Mouse (Mus musculus) midbrain, embryonic 16.5 days (tissue): ENCODE data around the gene Ednra. TPM values are rescaled to one million over a fixed set of nuclear protein-coding genes. Genes with fewer than 3 reads are reported as not detected.
"Not testable (repeated sequence)": the region's sequence is repeated elsewhere in the genome, so short reads cannot be mapped to it uniquely, and the experiment has no call there.

ENCODE experiments used
- ATAC-seq: fragments of 200-750 bp; cut with Nextera tagmentation; 2 replicates; pipeline ENCODE4 v1.8.0; 2017; ENCODE audit warnings: moderate TSS enrichment
- H3K27ac ChIP-seq: fragments of 300-500 bp; sonication (generic); 2 replicates; pipeline ENCODE4 v1.5.1; 2014; ENCODE audit warnings: mild to moderate bottlenecking, low read length, mixed read lengths
- H3K27me3 ChIP-seq: fragments of 300-500 bp; sonication (generic); 2 replicates; pipeline ENCODE4 v1.6.1; 2014; ENCODE audit warnings: low read depth, low read length, mixed read lengths; ENCODE audit not compliant: control insufficient read depth, insufficient read depth
- H3K36me3 ChIP-seq: fragments of 300-500 bp; sonication (generic); 2 replicates; pipeline ENCODE4 v1.6.1; 2014; ENCODE audit warnings: mild to moderate bottlenecking, low read length, moderate library complexity, mixed read lengths; ENCODE audit not compliant: control insufficient read depth, insufficient read depth
- H3K4me1 ChIP-seq: fragments of 300-500 bp; sonication (generic); 2 replicates; pipeline ENCODE4 v1.6.1; 2014; ENCODE audit warnings: mild to moderate bottlenecking, low read length, mixed read lengths; ENCODE audit not compliant: control insufficient read depth, insufficient read depth
- H3K4me2 ChIP-seq: fragments of 300-500 bp; sonication (generic); 2 replicates; pipeline ENCODE4 v1.6.1; 2014; ENCODE audit warnings: mild to moderate bottlenecking, low read length, mixed read lengths
- H3K4me3 ChIP-seq: fragments of 300-500 bp; sonication (generic); 2 replicates; pipeline ENCODE4 v1.5.1; 2014; ENCODE audit warnings: low read depth, mild to moderate bottlenecking, low read length, moderate library complexity, mixed read lengths
- H3K9ac ChIP-seq: fragments of 300-500 bp; sonication (generic); 2 replicates; pipeline ENCODE4 v1.6.1; 2014; ENCODE audit warnings: low read depth, low read length, mixed read lengths
- H3K9me3 ChIP-seq: fragments of 300-500 bp; sonication (generic); replicated peaks from 2 replicates; pipeline ENCODE4 v1.6.1; 2014; ENCODE audit warnings: mild to moderate bottlenecking, low read length, mixed read lengths; ENCODE audit not compliant: control insufficient read depth, poor library complexity, severe bottlenecking
- WGBS: fragments of 180-500 bp; shearing (Covaris S2); extraction: QIAGEN DNeasy Blood & Tissue Kit; methylation state at CpG from one replicate; pipeline ENCODE4 v1.1.7; 2014; 5-methylcytosine and 5-hydroxymethylcytosine counted together
- polyA plus RNA-seq: library from polyadenylated mRNA; unstranded; fragments of >200 nt; fragmentation: Nextera tagmentation; extraction: Ambion mirVana; gene quantifications from 2 replicates; pipeline ENCODE4 v1.2.1, GENCODE M21; 2015

Gene Ednra
- polyA plus RNA-seq, 1 experiment from 2014 or later: 5.1 TPM

DNA sequence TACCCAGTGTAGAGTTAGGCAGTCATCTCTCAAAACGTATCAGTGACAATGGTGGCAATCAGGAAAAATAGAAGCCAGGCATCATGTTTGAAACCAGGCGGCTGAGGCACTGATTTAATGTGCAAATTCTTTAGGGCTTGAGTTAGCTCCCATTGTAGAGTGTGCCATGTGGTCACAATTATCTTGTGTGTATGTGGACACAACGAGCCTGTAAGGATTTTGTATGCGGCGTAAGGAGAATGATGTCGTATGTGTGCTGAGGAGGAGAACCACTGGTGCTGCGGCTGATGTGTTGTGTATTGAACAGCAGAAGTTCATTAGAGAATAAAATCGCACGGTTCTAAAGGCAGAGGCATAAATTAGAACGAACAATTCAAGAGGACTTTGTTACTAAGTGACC is 26.2 kb downstream of the Ednra start:
- no peaks in the 10 kb centered on the region for H3K36me3 ChIP-seq
- H3K27me3 ChIP-seq: no peaks in the 10 kb centered on the region
- H3K9me3 ChIP-seq: no peaks in the 10 kb centered on the region
- no peak overlapping the region for H3K4me2 ChIP-seq
- no peak overlapping the region for H3K9ac ChIP-seq
- ATAC-seq: no peak
- 79% methylated on average over 10 of the region's 10 CpGs for WGBS
- no peak overlapping the region for H3K27ac ChIP-seq
- no peak overlapping the region for H3K4me3 ChIP-seq
- no peaks in the 10 kb centered on the region for H3K4me1 ChIP-seq

GRCm38 (mm10) chr8:77696182-77696581 is 28.1 kb downstream of the Ednra start:
- Histone ChIP-seq H3K9ac (no peak overlapping the region), H3K27me3 (no peaks in the 10 kb centered on the region), H3K4me3 (no peak overlapping the region), H3K4me2 (no peak overlapping the region), H3K36me3 (no peaks in the 10 kb centered on the region), H3K27ac (no peak overlapping the region), H3K9me3 (no peaks in the 10 kb centered on the region), H3K4me1 (no peaks in the 10 kb centered on the region)
- 95% methylated on average over 4 of the region's 4 CpGs for WGBS
- ATAC-seq: no peak

DNA sequence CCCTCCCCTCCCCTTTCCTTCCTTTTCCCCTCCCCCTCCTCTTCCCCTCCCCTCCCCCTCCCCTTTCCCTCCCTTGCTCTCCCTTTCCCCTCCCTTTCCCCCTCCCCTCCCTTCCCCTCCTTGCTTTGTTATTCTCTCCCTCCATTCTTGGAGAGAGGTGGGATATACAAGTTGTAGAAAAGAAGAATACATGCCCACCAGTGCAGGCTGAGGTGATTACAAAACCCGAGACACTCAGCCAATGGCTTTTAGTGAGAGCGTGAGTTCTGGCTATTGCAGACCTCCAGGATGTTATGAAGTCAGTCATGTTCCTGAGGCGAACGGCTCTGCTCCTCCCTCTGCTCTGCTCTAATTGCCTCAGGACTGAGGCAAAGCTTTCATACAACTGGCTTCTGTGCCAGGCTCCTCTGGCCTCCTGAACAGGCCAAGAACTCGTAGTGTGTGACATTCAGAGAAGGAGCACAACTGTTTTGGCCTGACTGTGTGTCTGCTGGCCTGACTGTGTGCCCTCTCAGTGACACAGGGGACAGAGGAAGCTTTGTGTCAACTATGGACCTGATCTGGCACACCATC is 28.7 kb downstream of the Ednra start:
- Histone ChIP-seq H3K9ac (no peak overlapping the region), H3K9me3 (no peaks in the 10 kb centered on the region), H3K27ac (no peak overlapping the region), H3K27me3 (no peaks in the 10 kb centered on the region), H3K36me3 (no peaks in the 10 kb centered on the region), H3K4me1 (no peaks in the 10 kb centered on the region), H3K4me2 (no peak overlapping the region), H3K4me3 (no peak overlapping the region)
- 44% methylated on average over 5 of the region's 5 CpGs for WGBS
- no peak for ATAC-seq

DNA sequence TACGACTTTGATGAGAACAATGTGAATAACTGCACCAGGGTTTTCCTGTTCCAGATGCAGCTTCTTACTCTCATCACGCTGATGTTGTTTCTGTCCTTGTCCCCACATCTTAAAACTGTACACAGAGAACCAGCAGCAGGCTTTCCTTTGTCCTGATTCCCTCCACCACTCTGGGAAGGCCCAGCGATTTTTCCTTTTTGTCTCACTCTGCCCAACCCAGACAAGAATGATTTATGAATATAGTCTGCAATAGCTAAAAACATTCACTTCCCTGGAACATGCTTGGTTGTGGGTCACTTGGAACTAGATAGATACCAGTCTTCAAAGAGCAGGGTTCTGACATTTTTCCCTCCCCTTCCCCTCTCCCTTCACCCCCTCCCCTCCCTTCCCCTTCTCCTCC is 29.2 kb downstream of the Ednra start:
- no peak overlapping the region for H3K27ac ChIP-seq
- 91% methylated on average over 3 of the region's 3 CpGs for WGBS
- H3K4me1 ChIP-seq: no peaks in the 10 kb centered on the region
- no peak overlapping the region for H3K4me3 ChIP-seq
- no peaks in the 10 kb centered on the region for H3K36me3 ChIP-seq
- no peak for ATAC-seq
- no peaks in the 10 kb centered on the region for H3K9me3 ChIP-seq
- no peak overlapping the region for H3K4me2 ChIP-seq
- H3K9ac ChIP-seq: no peak overlapping the region
- no peaks in the 10 kb centered on the region for H3K27me3 ChIP-seq

DNA sequence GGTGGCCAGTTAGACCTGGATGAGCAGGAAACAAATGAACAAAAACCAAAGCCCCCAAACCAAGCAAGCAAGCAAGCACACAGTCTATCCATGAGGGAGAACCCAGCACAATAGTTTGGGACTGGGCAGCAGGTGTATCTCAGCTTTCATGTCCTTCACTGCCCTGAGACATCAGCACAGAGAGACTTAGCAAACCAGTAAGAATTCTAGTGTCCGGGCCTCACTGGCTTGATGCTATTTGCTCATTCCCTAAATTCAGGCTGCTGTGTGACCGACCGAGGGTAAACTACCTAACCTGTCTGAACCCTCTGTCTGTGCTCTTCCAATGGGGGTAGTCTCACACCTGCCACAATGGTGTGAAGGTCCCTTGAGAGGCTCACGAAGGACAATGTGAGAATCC is 29.7 kb downstream of the Ednra start:
- H3K4me2 ChIP-seq: no peak overlapping the region
- 93% methylated on average over 4 of the region's 4 CpGs for WGBS
- H3K4me3 ChIP-seq: no peak overlapping the region
- H3K9me3 ChIP-seq: no peaks in the 10 kb centered on the region
- H3K36me3 ChIP-seq: no peaks in the 10 kb centered on the region
- H3K9ac ChIP-seq: no peak overlapping the region
- no peaks in the 10 kb centered on the region for H3K4me1 ChIP-seq
- no peak overlapping the region for H3K27ac ChIP-seq
- no peak for ATAC-seq
- no peaks in the 10 kb centered on the region for H3K27me3 ChIP-seq

DNA sequence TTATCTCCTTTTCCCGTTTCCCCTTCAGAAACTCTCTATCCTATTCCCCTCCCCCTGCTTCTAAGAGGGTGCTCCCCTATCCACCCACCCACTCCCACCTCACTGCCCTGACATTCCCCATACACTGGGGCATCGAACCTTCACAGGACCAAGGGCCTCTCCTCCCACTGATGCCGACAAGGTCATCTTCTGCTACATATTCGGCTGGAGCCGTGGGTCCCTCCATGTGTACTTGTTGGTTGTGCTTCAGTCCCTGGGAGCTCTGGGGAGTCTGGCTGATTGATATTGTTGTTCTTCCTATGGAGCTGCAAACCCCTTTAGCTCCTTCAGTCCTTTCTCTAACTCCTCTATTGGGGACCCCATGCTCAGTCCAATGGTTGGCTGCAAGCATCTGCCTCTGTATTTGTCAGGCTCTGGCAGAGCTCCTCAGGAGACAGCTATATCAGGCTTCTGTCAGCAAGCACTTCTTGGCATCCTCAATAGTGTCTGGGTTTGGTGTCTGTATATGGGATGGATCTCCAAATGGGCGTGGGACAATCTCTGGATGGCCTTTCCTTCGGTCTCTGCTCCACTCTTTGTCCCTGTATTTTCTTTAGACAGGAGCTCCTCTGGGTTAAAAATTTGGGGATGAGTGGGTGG is 34.7 kb downstream of the Ednra start:
- H3K4me1 ChIP-seq, H3K4me3 ChIP-seq, H3K9me3 ChIP-seq, H3K36me3 ChIP-seq, H3K9ac ChIP-seq, ATAC-seq, H3K27me3 ChIP-seq, H3K27ac ChIP-seq, H3K4me2 ChIP-seq: not testable (repeated sequence)
- WGBS: 84% methylated on average over 7 of the region's 7 CpGs

GRCm38 (mm10) chr8:77688978-77689377 is 35.3 kb downstream of the Ednra start:
- WGBS: 72% methylated on average over 5 of the region's 5 CpGs
- no peak overlapping the region for H3K4me2 ChIP-seq
- H3K9me3 ChIP-seq: no peaks in the 10 kb centered on the region
- no peak overlapping the region for H3K4me3 ChIP-seq
- no peaks in the 10 kb centered on the region for H3K36me3 ChIP-seq
- no peaks in the 10 kb centered on the region for H3K4me1 ChIP-seq
- no peak overlapping the region for H3K27ac ChIP-seq
- H3K9ac ChIP-seq: no peak overlapping the region
- no peaks in the 10 kb centered on the region for H3K27me3 ChIP-seq
- no peak for ATAC-seq

- 89% methylated on average over 6 of the region's 6 CpGs for WGBS
- Histone ChIP-seq H3K27ac (no peak overlapping the region), H3K27me3 (no peaks in the 10 kb centered on the region), H3K4me2 (no peak overlapping the region), H3K4me1 (no peaks in the 10 kb centered on the region), H3K36me3 (no peaks in the 10 kb centered on the region), H3K9me3 (no peaks in the 10 kb centered on the region), H3K9ac (no peak overlapping the region), H3K4me3 (no peak overlapping the region)
- no peak for ATAC-seq
These were observed 39.9 kb downstream of the Ednra start for GRCm38 (mm10) chr8:77684372-77684771.

- Histone ChIP-seq H3K9me3 (no peaks in the 10 kb centered on the region), H3K4me2 (no peak overlapping the region), H3K9ac (no peak overlapping the region), H3K27me3 (no peaks in the 10 kb centered on the region), H3K27ac (no peak overlapping the region), H3K36me3 (no peaks in the 10 kb centered on the region), H3K4me3 (no peak overlapping the region), H3K4me1 (no peaks in the 10 kb centered on the region)
- no peak for ATAC-seq
- WGBS: 77% methylated on average over 6 of the region's 6 CpGs
These were observed 40.7 kb downstream of the Ednra start for GRCm38 (mm10) chr8:77683356-77684106.
